Mouse (Mus musculus) liver, embryonic 11.5 days (tissue): ENCODE results near the gene Gast. TPM values are rescaled to one million over a fixed set of nuclear protein-coding genes. Genes with fewer than 3 reads are reported as not detected.
"Not testable (repeated sequence)": the region's sequence is repeated elsewhere in the genome, so short reads cannot be mapped to it uniquely, and the experiment has no call there.

Experiments
- ATAC-seq: fragments of 200-750 bp; cut with Nextera tagmentation; replicated peaks from 2 replicates; pipeline ENCODE4 v1.8.0; 2017; ENCODE audit warnings: moderate number of reproducible peaks, mild to moderate bottlenecking, moderate TSS enrichment, moderate library complexity; ENCODE audit not compliant: low FRiP score
- DNase-seq: peaks from one replicate; pipeline ENCODE4 v3.0.0-alpha.2; 2017; ENCODE audit warnings: low spot score
- H3K27ac ChIP-seq: fragments of 300-500 bp; sonication (generic); 2 replicates; pipeline ENCODE4 v1.5.1; 2014; ENCODE audit warnings: mild to moderate bottlenecking, low read depth, low read length, control low read depth
- H3K27me3 ChIP-seq: fragments of 300-500 bp; sonication (generic); replicated peaks from 2 replicates; pipeline ENCODE4 v1.6.1; 2014; ENCODE audit warnings: low read length, mixed read lengths; ENCODE audit not compliant: control insufficient read depth, insufficient read depth
- H3K36me3 ChIP-seq: fragments of 300-500 bp; sonication (generic); 2 replicates; pipeline ENCODE4 v1.6.1; 2014; ENCODE audit warnings: mild to moderate bottlenecking, low read length, moderate library complexity, mixed read lengths; ENCODE audit not compliant: control insufficient read depth, insufficient read depth
- H3K4me1 ChIP-seq: fragments of 300-500 bp; sonication (generic); replicated peaks from 2 replicates; pipeline ENCODE4 v1.6.1; 2014; ENCODE audit warnings: low read length, mixed read lengths; ENCODE audit not compliant: control insufficient read depth, insufficient read depth
- H3K4me2 ChIP-seq: fragments of 300-500 bp; sonication (generic); 2 replicates; pipeline ENCODE4 v1.6.1; 2014; ENCODE audit warnings: mild to moderate bottlenecking, control low read depth, moderate library complexity
- H3K4me3 ChIP-seq: fragments of 300-500 bp; sonication (generic); 2 replicates; pipeline ENCODE4 v1.5.1; 2014; ENCODE audit warnings: low read depth, low read length, control low read depth
- H3K9ac ChIP-seq: fragments of 300-500 bp; sonication (generic); 2 replicates; pipeline ENCODE4 v1.6.1; 2014; ENCODE audit warnings: low read depth, low read length, control low read depth
- H3K9me3 ChIP-seq: fragments of 300-500 bp; sonication (generic); 2 replicates; pipeline ENCODE4 v1.6.1; 2016; ENCODE audit warnings: low read length, inconsistent platforms, mixed read lengths; ENCODE audit not compliant: control insufficient read depth
- WGBS: fragments of 180-500 bp; shearing (Covaris S2); extraction: QIAGEN DNeasy Blood & Tissue Kit; methylation state at CpG from one replicate; pipeline ENCODE4 v1.1.7; 2014; 5-methylcytosine and 5-hydroxymethylcytosine counted together
- polyA plus RNA-seq: library from polyadenylated mRNA; unstranded; fragments of >200 nt; fragmentation: Nextera tagmentation; extraction: Ambion mirVana; gene quantifications from 2 replicates; pipeline ENCODE4 v1.2.1, GENCODE M21; 2014

Gast gene
- polyA plus RNA-seq, 1 experiment from 2014 or later = not detected

DNA sequence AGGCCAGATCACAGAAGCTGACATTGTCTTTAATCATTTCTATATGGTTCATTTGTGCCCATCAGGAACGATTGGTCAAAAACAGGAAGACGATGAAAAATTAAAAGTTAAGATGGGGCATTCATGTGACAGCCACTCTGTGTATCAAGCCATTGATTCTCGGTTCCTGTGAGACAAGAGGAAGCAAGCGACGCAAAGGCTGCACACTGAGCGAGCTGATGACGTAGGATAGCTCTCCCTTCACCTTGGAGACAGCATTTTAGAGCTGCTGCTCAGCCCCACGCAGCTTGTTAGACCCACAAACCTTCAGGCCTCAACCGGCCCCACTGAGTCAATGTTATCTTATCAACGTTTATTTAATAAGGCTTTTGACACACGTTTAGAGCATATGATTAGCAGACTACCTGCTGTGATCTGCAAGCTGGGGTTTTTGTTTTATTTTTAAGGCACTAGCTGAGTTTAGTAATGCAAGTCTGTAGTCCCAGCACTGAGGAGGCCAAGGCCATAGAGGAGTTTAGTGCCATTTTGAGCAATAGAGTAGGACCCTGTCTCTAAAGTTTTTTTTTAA lies 9.1 kb upstream of the Gast start:
- Histone ChIP-seq H3K36me3 (peaks cover 16% of the 10 kb centered on the region), H3K4me1 (no peaks in the 10 kb centered on the region), H3K27me3 (no peaks in the 10 kb centered on the region), H3K9me3 (no peaks in the 10 kb centered on the region), H3K9ac (no peak overlapping the region), H3K4me2 (no peak overlapping the region), H3K27ac (no peak overlapping the region), H3K4me3 (no peak overlapping the region)
- WGBS = 74% methylated on average over 11 of the region's 11 CpGs
- no peak for DNase-seq
- no peak for ATAC-seq

DNA sequence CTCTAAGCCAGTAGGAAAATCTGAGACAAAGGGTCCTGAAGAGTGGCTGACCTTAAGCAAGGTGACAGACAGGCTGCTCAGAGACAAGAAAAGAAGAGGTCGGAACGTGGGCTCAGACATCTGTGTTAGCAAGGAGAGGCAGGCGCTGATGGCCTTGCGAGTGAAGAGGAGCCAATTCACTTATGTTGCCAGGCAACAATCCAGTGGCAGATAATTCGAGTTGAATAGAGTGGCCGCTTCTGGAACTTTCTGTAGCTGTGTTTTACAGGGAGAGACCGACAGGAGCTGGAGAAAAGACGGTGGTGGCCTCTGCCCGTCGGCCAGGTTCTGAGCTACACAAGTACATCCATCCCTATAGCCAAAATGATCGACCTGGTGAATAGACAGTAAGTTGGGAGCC lies 6.9 kb upstream of the Gast start:
- WGBS = 77% methylated on average over 11 of the region's 11 CpGs
- Histone ChIP-seq H3K36me3 (peaks cover under 1% of the 10 kb centered on the region; the same call in 1 of the 2 replicates), H3K27me3 (0 out of 2 replicates have a peak, but pooled peaks cover 2% of the 10 kb centered on the region), H3K4me3 (no peak overlapping the region), H3K4me2 (no peak overlapping the region), H3K27ac (no peak overlapping the region), H3K4me1 (no peaks in the 10 kb centered on the region), H3K9ac (no peak overlapping the region), H3K9me3 (no peaks in the 10 kb centered on the region)
- ATAC-seq (no peak), DNase-seq (no peak)

DNA sequence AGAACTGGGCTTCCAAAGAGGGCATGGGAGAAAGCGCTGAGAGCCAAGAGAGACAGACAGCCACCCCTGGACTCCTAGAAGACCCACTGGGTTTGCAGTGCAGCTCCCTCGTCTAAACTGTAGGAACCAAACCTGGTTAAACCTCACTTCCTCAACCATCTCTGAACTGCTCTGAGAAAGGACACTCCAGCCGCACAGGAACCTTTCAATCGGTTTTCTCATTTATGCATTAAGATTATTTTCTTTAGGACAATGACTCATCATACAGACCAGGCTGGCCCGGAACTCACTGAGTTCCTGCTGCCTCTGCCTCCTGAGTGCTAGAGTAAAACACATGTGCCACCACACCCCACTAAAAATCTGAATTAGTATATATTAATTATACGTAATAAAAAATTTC lies 6.4 kb upstream of the Gast start:
- Histone ChIP-seq H3K9me3 (no peaks in the 10 kb centered on the region), H3K27ac (no peak overlapping the region), H3K27me3 (0 out of 2 replicates have a peak, but pooled peaks cover 2% of the 10 kb centered on the region), H3K36me3 (no peaks in the 10 kb centered on the region), H3K4me1 (no peaks in the 10 kb centered on the region), H3K4me2 (no peak overlapping the region), H3K4me3 (no peak overlapping the region), H3K9ac (no peak overlapping the region)
- DNase-seq = no peak
- ATAC-seq = no peak
- WGBS = 75% methylated on average over 6 of the region's 6 CpGs

DNA sequence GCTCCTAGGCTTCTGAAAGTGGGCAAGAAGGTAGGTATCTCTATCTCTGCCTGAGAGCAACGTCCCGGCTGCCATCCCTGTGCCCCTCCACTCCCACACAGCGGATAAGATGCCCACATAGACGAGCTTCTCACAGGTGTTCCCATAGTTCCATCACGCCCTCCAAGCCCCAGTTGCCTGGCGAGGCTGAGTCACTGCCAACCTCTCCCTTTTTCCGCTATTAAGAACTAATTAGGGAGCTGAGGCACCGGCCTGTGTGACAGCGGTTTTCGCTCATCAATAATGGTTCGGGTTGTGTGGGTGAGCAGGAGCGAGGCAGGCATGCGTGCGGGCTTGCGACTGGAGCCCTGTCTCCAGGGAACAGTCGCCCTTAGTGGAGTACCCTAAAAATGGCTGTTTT lies 4.0 kb upstream of the Gast start:
- no peak overlapping the region for H3K4me2 ChIP-seq
- H3K9ac ChIP-seq = no peak overlapping the region
- WGBS = 62% methylated on average over 16 of the region's 16 CpGs

DNA sequence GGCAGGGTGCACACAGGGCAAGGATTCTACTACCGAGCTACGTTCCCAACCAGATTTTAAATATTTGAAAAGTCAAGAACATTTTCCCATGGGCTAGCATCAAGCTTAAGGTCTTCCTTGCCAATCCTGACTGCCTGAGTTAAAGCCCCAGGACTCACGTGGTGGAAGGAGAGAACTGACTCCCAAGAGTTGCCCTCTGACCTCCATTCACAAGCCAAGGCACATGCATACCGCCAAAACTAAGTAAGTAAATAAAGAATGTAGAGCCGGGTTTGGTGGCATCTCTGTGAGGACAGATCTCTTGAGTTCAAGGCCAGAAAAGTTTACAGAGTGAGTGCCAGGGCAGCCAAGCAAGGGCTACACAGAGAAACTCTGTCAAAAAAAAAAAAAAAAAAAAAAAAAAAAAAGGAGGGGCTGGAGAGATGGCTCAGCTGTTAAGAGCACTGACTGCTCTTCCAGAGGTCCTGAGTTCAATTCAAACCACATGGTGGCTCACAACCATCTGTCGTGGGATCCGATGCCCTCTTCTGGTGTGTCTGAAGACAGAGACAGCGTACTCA lies 3.3 kb upstream of the Gast start:
- H3K9ac ChIP-seq, H3K4me3 ChIP-seq, H3K9me3 ChIP-seq, H3K4me1 ChIP-seq, ATAC-seq, H3K4me2 ChIP-seq, DNase-seq, H3K36me3 ChIP-seq, H3K27ac ChIP-seq, H3K27me3 ChIP-seq: not testable (repeated sequence)
- 60% methylated on average over 8 of the region's 8 CpGs for WGBS

More for the DNA sequence above, 4.0 kb upstream of the Gast start:
- H3K9me3 ChIP-seq = no peaks in the 10 kb centered on the region
- H3K27me3 ChIP-seq = 0 out of 2 replicates have a peak, but pooled peaks cover 2% of the 10 kb centered on the region
- H3K4me1 ChIP-seq = no peaks in the 10 kb centered on the region
- H3K4me3 ChIP-seq = no peak overlapping the region
- DNase-seq = no peak
- H3K36me3 ChIP-seq = no peaks in the 10 kb centered on the region
- no peak for ATAC-seq
- no peak overlapping the region for H3K27ac ChIP-seq

GRCm38 (mm10) chr11:100332766-100333515 lies 1.3 kb upstream of the Gast start:
- Histone ChIP-seq H3K4me1 (no peaks in the 10 kb centered on the region), H3K4me3 (no peak overlapping the region), H3K27me3 (0 out of 2 replicates have a peak, but pooled peaks cover 2% of the 10 kb centered on the region), H3K27ac (no peak overlapping the region), H3K9me3 (no peaks in the 10 kb centered on the region), H3K9ac (no peak overlapping the region), H3K4me2 (no peak overlapping the region), H3K36me3 (no peaks in the 10 kb centered on the region)
- DNase-seq (no peak), ATAC-seq (no peak)
- 67% methylated on average over 9 of the region's 9 CpGs for WGBS

GRCm38 (mm10) chr11:100335731-100336130 lies 1.5 kb downstream of the Gast start:
- no peaks in the 10 kb centered on the region for H3K9me3 ChIP-seq
- WGBS = 73% methylated on average over 3 of the region's 3 CpGs
- DNase-seq = no peak

GRCm38 (mm10) chr11:100344269-100344668 lies 10.1 kb downstream of the Gast start:
- WGBS = 71% methylated on average over 10 of the region's 10 CpGs
- H3K36me3 ChIP-seq = no peaks in the 10 kb centered on the region
- ATAC-seq = no peak

More at GRCm38 (mm10) chr11:100335731-100336130, 1.5 kb downstream of the Gast start:
- Histone ChIP-seq H3K9ac (no peak overlapping the region), H3K27me3 (peaks cover 3% of the 10 kb centered on the region), H3K4me1 (no peaks in the 10 kb centered on the region), H3K36me3 (no peaks in the 10 kb centered on the region), H3K27ac (no peak overlapping the region), H3K4me3 (no peak overlapping the region), H3K4me2 (no peak overlapping the region)
- no peak for ATAC-seq

More at GRCm38 (mm10) chr11:100344269-100344668, 10.1 kb downstream of the Gast start:
- H3K27ac ChIP-seq = no peak overlapping the region
- no peak overlapping the region for H3K4me3 ChIP-seq
- no peak overlapping the region for H3K9ac ChIP-seq
- no peak overlapping the region for H3K4me2 ChIP-seq
- DNase-seq = no peak
- peaks cover 3% of the 10 kb centered on the region; the same call in 1 of the 2 replicates for H3K27me3 ChIP-seq
- no peaks in the 10 kb centered on the region for H3K4me1 ChIP-seq
- no peaks in the 10 kb centered on the region for H3K9me3 ChIP-seq
